Mouse (Mus musculus) forebrain, embryonic 16.5 days (tissue): ENCODE measurements at regions not wholly inside any gene's neighbourhood (a gene's known extent, or its start where the extent isn't known, plus 50 kb on each side); places are given as distances from the start of the nearest gene placed in this dataset.

Experiments used
- ATAC-seq: fragments of 200-750 bp; cut with Nextera tagmentation; 2 replicates; pipeline ENCODE4 v1.8.0; 2017; ENCODE audit warnings: mild to moderate bottlenecking, moderate library complexity
- H3K27ac ChIP-seq: fragments of 300-500 bp; sonication (generic); 2 replicates; pipeline ENCODE4 v1.5.1; 2014; ENCODE audit warnings: low read length, control low read depth
- H3K27me3 ChIP-seq: fragments of 300-500 bp; sonication (generic); replicated peaks from 2 replicates; pipeline ENCODE4 v1.6.1; 2014; ENCODE audit warnings: low read length; ENCODE audit not compliant: control insufficient read depth, insufficient read depth
- H3K36me3 ChIP-seq: fragments of 300-500 bp; sonication (generic); 2 replicates; pipeline ENCODE4 v1.6.1; 2014; ENCODE audit not compliant: control insufficient read depth, insufficient read depth
- H3K4me1 ChIP-seq: fragments of 300-500 bp; sonication (generic); replicated peaks from 2 replicates; pipeline ENCODE4 v1.6.1; 2014; ENCODE audit warnings: low read length; ENCODE audit not compliant: control insufficient read depth, insufficient read depth
- H3K4me2 ChIP-seq: fragments of 300-500 bp; sonication (generic); 2 replicates; pipeline ENCODE4 v1.6.1; 2014; ENCODE audit warnings: mild to moderate bottlenecking, low read length, control low read depth
- H3K4me3 ChIP-seq: fragments of 300-500 bp; sonication (generic); replicated peaks from 2 replicates; pipeline ENCODE4 v1.5.1; 2014; ENCODE audit warnings: mild to moderate bottlenecking, low read length, control low read depth
- H3K9ac ChIP-seq: fragments of 300-500 bp; sonication (generic); replicated peaks from 2 replicates; pipeline ENCODE4 v1.6.1; 2014; ENCODE audit warnings: low read depth, low read length, control low read depth
- H3K9me3 ChIP-seq: fragments of 300-500 bp; sonication (generic); 2 replicates; pipeline ENCODE4 v1.6.1; 2016; ENCODE audit warnings: low read length; ENCODE audit not compliant: control insufficient read depth
- WGBS: fragments of 180-500 bp; shearing (Covaris S2); extraction: QIAGEN DNeasy Blood & Tissue Kit; methylation state at CpG from one replicate; pipeline ENCODE4 v1.1.7; 2014; 5-methylcytosine and 5-hydroxymethylcytosine counted together

DNA sequence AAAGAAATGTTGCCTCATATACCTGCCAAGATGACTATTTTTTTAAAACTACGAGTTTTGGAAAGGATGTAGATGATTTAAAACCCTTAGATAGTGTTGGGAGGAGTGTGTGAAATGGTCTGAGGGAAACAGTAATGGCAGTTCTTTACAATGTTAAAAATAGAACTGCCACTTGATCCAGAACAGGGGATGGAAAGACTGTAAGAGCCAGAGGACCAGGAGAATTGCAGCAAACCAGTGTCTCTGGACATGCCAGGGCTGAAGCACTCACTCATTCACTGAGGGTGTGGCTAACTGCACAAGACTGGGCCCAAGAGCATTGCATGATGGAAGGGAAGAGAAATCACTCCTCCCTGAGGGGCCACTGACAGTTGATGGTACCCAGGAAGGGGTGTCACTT lies 53.9 kb upstream of the Rasgef1b start:
- Histone ChIP-seq H3K36me3 (no peaks in the 10 kb centered on the region), H3K4me1 (peaks cover 13% of the 10 kb centered on the region), H3K27me3 (no peaks in the 10 kb centered on the region), H3K9ac (no peak overlapping the region), H3K4me2 (no peak overlapping the region), H3K4me3 (no peak overlapping the region), H3K9me3 (no peaks in the 10 kb centered on the region), H3K27ac (no peak overlapping the region)
- ATAC-seq = no peak
- 75% methylated on average over 1 of the region's 1 CpGs for WGBS

DNA sequence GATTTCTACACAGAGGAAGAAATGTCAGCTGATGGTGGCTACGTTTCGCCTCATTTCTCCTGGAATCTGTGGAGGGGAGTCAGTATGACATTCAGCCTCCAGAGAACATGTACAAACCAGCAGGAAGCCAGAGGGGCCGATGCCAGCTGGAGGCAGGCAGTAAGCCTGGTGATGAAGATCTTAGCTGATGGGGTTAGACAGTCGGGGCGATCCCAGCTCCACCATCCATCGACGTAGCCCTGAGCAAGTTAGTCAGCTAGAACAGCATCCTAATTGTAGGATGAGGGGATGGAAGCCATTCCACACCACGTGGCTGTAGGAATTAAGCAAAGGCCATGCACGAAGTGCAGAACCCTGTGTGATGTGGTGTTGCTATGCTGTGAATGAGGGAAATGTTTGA lies 57.0 kb upstream of the Rasgef1b start:
- WGBS = 86% methylated on average over 9 of the region's 9 CpGs
- Histone ChIP-seq H3K9ac (no peak overlapping the region), H3K4me1 (peaks cover 17% of the 10 kb centered on the region), H3K4me3 (no peak overlapping the region), H3K27ac (no peak overlapping the region), H3K4me2 (no peak overlapping the region), H3K9me3 (no peaks in the 10 kb centered on the region), H3K27me3 (no peaks in the 10 kb centered on the region), H3K36me3 (no peaks in the 10 kb centered on the region)
- no peak for ATAC-seq

DNA sequence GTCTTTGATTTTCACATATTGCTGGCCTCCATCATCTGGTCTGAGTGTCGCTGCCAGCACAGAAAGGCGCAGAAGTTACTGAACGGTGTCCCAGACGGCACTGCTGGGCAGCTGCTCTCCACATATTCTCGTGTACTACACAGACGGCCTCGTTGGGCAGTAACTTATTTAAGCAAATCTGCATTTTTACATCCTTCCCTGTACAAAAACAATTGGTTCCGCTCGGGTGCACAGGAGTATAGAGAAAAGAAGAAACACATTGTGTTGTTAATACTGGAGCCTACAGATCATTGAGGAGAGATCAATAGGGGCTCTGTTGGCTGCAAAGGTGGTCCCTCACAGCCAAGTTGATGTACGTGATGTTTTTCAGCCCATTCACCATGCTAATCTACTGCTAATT lies 58.4 kb upstream of the Rasgef1b start:
- Histone ChIP-seq H3K4me2 (peak overlapping the region; percentile 34), H3K9me3 (no peaks in the 10 kb centered on the region), H3K4me3 (no peak overlapping the region), H3K4me1 (peaks cover 17% of the 10 kb centered on the region), H3K27ac (peak overlapping the region; percentile 66), H3K9ac (peak overlapping the region; percentile 13; the same call in 1 of the 2 replicates), H3K36me3 (no peaks in the 10 kb centered on the region), H3K27me3 (no peaks in the 10 kb centered on the region)
- WGBS = 9% methylated on average over 10 of the region's 10 CpGs
- ATAC-seq = peak; percentile 86

DNA sequence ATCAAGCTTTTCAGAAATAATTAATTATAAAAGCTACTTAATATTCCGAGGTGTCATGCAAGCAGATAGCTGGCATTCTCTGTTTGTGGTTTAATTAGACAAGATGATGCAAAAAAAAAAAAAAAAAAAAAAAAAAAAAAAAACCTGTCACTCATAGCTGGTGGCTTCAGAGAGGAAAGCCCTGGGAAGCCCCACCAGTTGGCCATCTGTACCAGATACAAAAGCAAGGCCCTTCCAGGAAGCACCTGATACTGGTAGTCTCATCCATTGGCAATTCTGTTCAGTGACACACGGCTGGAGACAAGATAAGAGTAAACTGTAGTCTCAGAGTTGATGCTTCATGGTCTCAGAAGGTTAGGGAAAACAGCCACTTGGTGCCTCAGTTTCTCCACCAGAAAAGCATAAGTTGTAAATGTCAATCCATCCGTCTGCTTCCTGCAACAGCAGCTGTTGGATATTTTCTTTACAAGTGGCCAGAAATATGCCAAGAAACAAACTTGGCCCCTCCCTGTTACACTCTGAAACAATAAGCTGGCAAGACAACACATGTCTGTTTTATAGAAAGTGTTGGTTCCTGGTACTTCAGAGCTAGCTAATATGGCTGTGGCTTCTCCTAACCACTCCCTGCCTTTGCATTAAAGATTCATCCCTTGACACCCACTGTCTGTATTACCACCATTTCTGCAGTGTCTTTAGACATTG lies 59.0 kb upstream of the Rasgef1b start:
- H3K4me3 ChIP-seq = no peak overlapping the region
- H3K27me3 ChIP-seq = no peaks in the 10 kb centered on the region
- peak overlapping the region; percentile 54 for H3K27ac ChIP-seq
- H3K9me3 ChIP-seq = no peaks in the 10 kb centered on the region
- no peaks in the 10 kb centered on the region for H3K36me3 ChIP-seq
- H3K9ac ChIP-seq = no peak overlapping the region
- 29% methylated on average over 3 of the region's 3 CpGs for WGBS
- H3K4me2 ChIP-seq = no peak overlapping the region
- H3K4me1 ChIP-seq = peaks cover 17% of the 10 kb centered on the region
- peak; percentile 70 for ATAC-seq

DNA sequence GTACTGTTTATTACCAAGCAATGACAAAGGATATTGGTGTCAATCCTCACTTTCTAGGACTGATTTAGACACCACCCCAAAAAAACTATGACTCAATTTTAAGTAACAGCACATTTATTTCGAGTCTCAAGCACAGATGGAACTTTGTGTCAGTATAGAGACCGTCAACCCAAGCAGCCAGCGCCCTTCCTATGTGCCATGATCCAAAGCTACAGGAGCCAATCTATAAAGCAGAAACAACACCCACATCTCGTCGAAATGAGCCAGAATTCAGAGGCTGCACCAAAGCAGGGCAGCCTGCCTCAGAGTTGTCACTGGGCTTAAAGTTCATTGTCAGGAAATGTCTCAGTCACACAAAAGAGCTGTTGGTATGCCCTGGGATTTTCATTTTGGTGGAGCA lies 61.9 kb upstream of the Rasgef1b start:
- ATAC-seq = no peak
- H3K27me3 ChIP-seq = no peaks in the 10 kb centered on the region
- no peaks in the 10 kb centered on the region for H3K36me3 ChIP-seq
- H3K9ac ChIP-seq = no peak overlapping the region
- H3K4me3 ChIP-seq = no peak overlapping the region
- no peaks in the 10 kb centered on the region for H3K9me3 ChIP-seq
- WGBS = 70% methylated on average over 5 of the region's 5 CpGs
- H3K4me2 ChIP-seq = no peak overlapping the region
- H3K27ac ChIP-seq = no peak overlapping the region
- peaks cover 17% of the 10 kb centered on the region for H3K4me1 ChIP-seq

DNA sequence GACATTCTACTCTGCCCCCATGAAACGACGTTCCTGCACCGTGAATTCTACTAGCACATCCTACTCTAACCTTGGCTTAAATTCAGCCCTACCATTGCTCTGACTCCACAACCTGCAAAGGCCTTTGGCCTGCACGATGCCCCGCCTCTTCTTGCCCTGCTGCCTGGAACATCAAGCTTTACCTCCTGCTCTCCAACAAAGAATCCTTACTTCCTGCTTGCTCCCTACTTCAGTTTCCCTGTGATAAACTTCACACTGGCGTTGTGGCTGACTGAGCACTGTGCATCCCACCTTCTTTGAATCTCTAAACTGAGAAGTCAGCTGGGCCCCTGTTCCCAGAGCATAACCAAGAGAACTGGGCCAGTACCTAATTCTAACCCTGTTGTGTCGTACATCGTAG lies 71.7 kb upstream of the Rasgef1b start:
- H3K4me2 ChIP-seq = no peak overlapping the region
- no peaks in the 10 kb centered on the region for H3K27me3 ChIP-seq
- no peaks in the 10 kb centered on the region for H3K9me3 ChIP-seq
- 87% methylated on average over 8 of the region's 8 CpGs for WGBS
- H3K4me3 ChIP-seq = no peak overlapping the region
- H3K27ac ChIP-seq = no peak overlapping the region
- no peak for ATAC-seq
- peaks cover 10% of the 10 kb centered on the region for H3K4me1 ChIP-seq
- H3K36me3 ChIP-seq = no peaks in the 10 kb centered on the region
- no peak overlapping the region for H3K9ac ChIP-seq

DNA sequence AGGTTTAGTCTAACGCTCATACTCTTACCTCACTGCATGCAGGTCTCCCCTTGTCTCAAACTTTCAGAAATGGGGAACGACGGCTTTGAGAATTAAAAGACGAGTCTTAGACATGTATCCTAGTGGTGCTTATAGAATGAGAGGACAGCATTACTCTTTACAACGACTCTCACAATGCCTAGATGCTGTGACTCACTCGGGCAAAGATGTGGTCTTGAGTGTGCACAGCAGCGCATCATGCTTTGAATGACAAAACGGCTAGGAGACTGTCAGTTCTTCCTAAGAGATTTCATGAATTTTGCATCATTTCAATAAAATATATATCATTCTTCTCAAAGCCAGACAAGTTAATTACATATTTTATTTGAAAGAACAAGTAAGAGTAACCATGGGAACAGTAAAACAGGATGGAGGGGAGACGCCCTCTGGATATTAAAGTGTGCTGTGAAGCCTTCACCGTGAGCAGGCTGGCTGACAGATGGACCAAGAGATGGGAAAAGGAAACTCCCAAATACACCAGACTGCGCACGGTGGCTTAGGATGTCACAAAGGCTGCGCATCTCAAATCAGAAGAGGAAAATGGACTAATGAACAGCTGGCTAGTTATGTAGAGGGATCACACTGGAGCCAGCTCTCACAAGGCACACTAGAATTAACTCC lies 73.1 kb upstream of the Rasgef1b start:
- Histone ChIP-seq H3K9ac (no peak overlapping the region), H3K4me1 (peaks cover 10% of the 10 kb centered on the region), H3K36me3 (no peaks in the 10 kb centered on the region), H3K4me3 (no peak overlapping the region), H3K9me3 (no peaks in the 10 kb centered on the region), H3K27me3 (no peaks in the 10 kb centered on the region), H3K27ac (peak overlapping the region; percentile 58), H3K4me2 (no peak overlapping the region; the same call in 1 of the 2 replicates)
- 56% methylated on average over 13 of the region's 13 CpGs for WGBS
- ATAC-seq = peak; percentile 88

DNA sequence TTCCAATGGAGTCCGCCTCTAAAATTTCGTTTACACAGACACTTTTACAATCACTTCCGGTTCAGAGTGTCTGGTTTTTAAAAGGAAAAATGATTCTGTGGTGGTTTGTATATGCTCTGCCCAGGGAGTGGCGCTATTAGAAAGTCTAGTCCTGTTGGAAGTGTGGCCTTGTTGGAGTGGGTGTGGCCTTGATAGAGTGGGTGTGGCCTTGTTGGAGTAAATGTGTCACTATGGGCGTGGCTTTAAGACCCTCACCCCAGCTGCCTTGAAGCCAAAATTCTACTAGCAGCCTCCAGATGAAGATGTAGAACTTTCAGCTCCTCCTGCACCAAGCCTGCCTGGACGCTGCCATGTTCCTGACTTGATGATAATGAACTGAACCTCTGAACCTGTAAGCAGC lies 79.2 kb upstream of the Vamp9 start:
- H3K27me3 ChIP-seq = no peaks in the 10 kb centered on the region
- 82% methylated on average over 6 of the region's 6 CpGs for WGBS
- no peak overlapping the region for H3K27ac ChIP-seq
- no peaks in the 10 kb centered on the region for H3K36me3 ChIP-seq
- no peak overlapping the region for H3K9ac ChIP-seq
- no peaks in the 10 kb centered on the region for H3K9me3 ChIP-seq
- no peaks in the 10 kb centered on the region for H3K4me1 ChIP-seq
- no peak for ATAC-seq
- H3K4me3 ChIP-seq = no peak overlapping the region
- no peak overlapping the region for H3K4me2 ChIP-seq

DNA sequence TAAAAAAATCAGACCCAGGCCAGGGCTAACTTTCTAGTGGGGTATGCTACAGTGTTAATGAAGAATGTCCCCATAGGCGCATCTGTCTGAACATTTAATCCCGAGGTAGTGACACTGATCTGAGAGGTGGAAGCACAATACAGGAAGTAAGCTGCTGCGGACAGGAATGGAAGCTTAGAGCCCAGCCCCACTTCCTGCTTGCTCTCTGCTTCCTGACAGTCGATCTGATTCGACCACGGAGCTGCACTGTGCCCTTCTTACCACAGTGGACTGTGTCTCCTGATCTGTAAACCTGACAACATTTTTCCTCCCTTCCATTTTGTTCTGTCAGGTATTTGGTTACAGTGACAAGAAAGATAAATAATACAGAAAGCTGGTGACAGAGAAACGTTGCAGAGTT lies 77.5 kb upstream of the Vamp9 start:
- 81% methylated on average over 7 of the region's 7 CpGs for WGBS
- Histone ChIP-seq H3K36me3 (no peaks in the 10 kb centered on the region), H3K27ac (no peak overlapping the region), H3K4me3 (no peak overlapping the region), H3K4me2 (no peak overlapping the region), H3K9me3 (no peaks in the 10 kb centered on the region), H3K4me1 (no peaks in the 10 kb centered on the region), H3K9ac (no peak overlapping the region), H3K27me3 (no peaks in the 10 kb centered on the region)
- no peak for ATAC-seq
